Mouse (Mus musculus) intestine, postnatal 0 days (tissue): ENCODE data around the gene Omp. TPM values are rescaled to one million over a fixed set of nuclear protein-coding genes. Genes with fewer than 3 reads are reported as not detected.

Experiments
- ATAC-seq: fragments of 200-750 bp; cut with Nextera tagmentation; 2 replicates; pipeline ENCODE4 v1.8.0; 2017; ENCODE audit warnings: mild to moderate bottlenecking, moderate TSS enrichment, moderate library complexity
- H3K27ac ChIP-seq: fragments of 300-500 bp; sonication (generic); 2 replicates; pipeline ENCODE4 v1.5.1; 2014; ENCODE audit warnings: mild to moderate bottlenecking, low read depth, low read length, moderate library complexity
- H3K27me3 ChIP-seq: fragments of 300-500 bp; sonication (generic); replicated peaks from 2 replicates; pipeline ENCODE4 v1.6.1; 2014; ENCODE audit warnings: low read length, mixed read lengths; ENCODE audit not compliant: control insufficient read depth, insufficient read depth
- H3K36me3 ChIP-seq: fragments of 300-500 bp; sonication (generic); 2 replicates; pipeline ENCODE4 v1.6.1; 2014; ENCODE audit warnings: mild to moderate bottlenecking, moderate library complexity; ENCODE audit not compliant: control insufficient read depth, insufficient read depth
- H3K4me1 ChIP-seq: fragments of 300-500 bp; sonication (generic); replicated peaks from 2 replicates; pipeline ENCODE4 v1.6.1; 2014; ENCODE audit warnings: antibody characterized with exemption, low read length, mixed read lengths; ENCODE audit not compliant: control insufficient read depth, insufficient read depth
- H3K4me2 ChIP-seq: fragments of 300-500 bp; sonication (generic); replicated peaks from 2 replicates; pipeline ENCODE4 v1.6.1; 2014; ENCODE audit warnings: low read depth, mild to moderate bottlenecking, moderate library complexity
- H3K4me3 ChIP-seq: fragments of 300-500 bp; sonication (generic); 2 replicates; pipeline ENCODE4 v1.5.1; 2014; ENCODE audit warnings: low read depth, low read length
- H3K9ac ChIP-seq: fragments of 300-500 bp; sonication (generic); 2 replicates; pipeline ENCODE4 v1.6.1; 2014; ENCODE audit warnings: mild to moderate bottlenecking, low read depth, low read length
- H3K9me3 ChIP-seq: fragments of 300-500 bp; sonication (generic); 2 replicates; pipeline ENCODE4 v1.6.1; 2016; ENCODE audit warnings: mixed run types; ENCODE audit not compliant: control insufficient read depth
- CTCF ChIP-seq: sonication (generic); IDR thresholded peaks from 2 replicates; pipeline ENCODE4 v1.5.1; 2016; ENCODE audit warnings: low read depth, mild to moderate bottlenecking, control low read depth, antibody characterized with exemption, moderate library complexity
- WGBS: fragments of 180-500 bp; shearing (Covaris S2); extraction: QIAGEN DNeasy Blood & Tissue Kit; methylation state at CpG from one replicate; pipeline ENCODE4 v1.1.7; 2014; 5-methylcytosine and 5-hydroxymethylcytosine counted together
- polyA plus RNA-seq: library from polyadenylated mRNA; unstranded; fragments of >200 nt; fragmentation: Nextera tagmentation; extraction: Ambion mirVana; gene quantifications from 2 replicates; pipeline ENCODE4 v1.2.1, GENCODE M21; 2015

Omp gene
- polyA plus RNA-seq, 1 experiment from 2014 or later: 0.10 TPM

- no peak overlapping the region for H3K9ac ChIP-seq
- H3K4me2 ChIP-seq: no peak overlapping the region
- no peaks in the 10 kb centered on the region; the same call in 1 of the 2 replicates for H3K4me1 ChIP-seq
- TF ChIP-seq CTCF: no peak
- no peaks in the 10 kb centered on the region for H3K36me3 ChIP-seq
- H3K27ac ChIP-seq: no peak overlapping the region
- WGBS: 41% methylated on average over 6 of the region's 6 CpGs
- H3K4me3 ChIP-seq: no peak overlapping the region
- H3K9me3 ChIP-seq: no peaks in the 10 kb centered on the region
- H3K27me3 ChIP-seq: no peaks in the 10 kb centered on the region
- no peak for ATAC-seq
These were observed 16.9 kb upstream of the Omp start for GRCm38 (mm10) chr7:98162239-98162638.

GRCm38 (mm10) chr7:98160041-98160740, 14.9 kb upstream of the Omp start:
- no peak overlapping the region for H3K4me2 ChIP-seq
- H3K27me3 ChIP-seq: no peaks in the 10 kb centered on the region
- TF ChIP-seq CTCF: no peak
- H3K27ac ChIP-seq: 0 out of 2 replicates have a peak overlapping the region, but pooled peaks have one; percentile 10
- no peaks in the 10 kb centered on the region for H3K9me3 ChIP-seq
- no peak for ATAC-seq
- no peak overlapping the region for H3K9ac ChIP-seq
- WGBS: 47% methylated on average over 8 of the region's 8 CpGs
- no peak overlapping the region for H3K4me3 ChIP-seq
- H3K4me1 ChIP-seq: no peaks in the 10 kb centered on the region; the same call in 1 of the 2 replicates
- no peaks in the 10 kb centered on the region for H3K36me3 ChIP-seq

DNA sequence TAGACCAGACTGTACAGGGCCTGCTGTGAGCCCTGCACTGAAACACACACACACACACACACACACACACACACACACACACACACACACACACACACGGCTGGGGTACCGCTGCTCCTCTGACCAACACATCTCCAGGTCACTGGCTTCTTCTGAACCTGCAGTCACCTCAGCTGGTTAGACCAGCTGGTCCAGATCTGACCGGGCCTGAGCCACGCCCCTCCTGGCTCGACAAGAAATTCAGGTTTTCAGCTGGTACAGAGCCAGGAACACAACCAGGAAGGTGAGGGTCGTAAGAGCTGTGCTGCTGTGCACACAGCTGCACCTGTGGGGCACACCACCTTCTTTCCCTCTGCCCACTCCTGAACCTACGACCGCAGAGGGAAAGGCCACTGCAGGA, 13.2 kb upstream of the Omp start:
- no peak overlapping the region for H3K9ac ChIP-seq

DNA sequence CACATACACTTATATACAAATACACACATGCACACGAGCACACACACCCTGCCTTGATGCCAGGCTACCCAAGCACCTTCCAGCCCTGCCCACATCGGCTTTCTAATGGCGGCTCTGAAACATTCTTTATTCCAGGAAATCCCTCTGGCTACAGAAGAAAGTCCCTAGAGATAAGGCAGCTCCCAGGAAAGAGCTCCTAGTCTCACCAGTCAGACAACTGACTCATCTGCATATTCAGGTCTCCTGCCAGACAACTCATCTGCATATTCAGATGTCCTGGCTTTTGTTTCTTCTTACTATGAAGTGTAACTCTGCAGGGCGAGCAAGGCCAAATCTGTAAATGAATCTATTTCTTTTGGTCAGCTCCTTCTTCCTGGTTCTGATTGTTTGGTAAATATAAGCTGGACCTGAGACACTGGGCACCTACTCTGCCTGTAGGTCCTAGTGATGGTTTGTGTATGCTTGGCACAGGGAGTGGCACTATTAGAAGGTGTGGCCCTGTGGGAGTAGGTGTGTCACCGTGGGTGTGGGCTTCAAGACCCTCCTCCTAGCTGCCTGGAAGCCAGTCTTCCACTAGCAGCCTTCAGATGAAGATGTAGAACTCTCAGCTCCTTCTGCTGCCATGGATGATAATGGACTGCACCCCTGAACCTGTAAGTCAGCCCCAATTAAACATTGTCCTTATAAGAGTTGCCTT, 12.5 kb upstream of the Omp start:
- no peaks in the 10 kb centered on the region for H3K36me3 ChIP-seq
- 42% methylated on average over 5 of the region's 5 CpGs for WGBS
- no peak for TF ChIP-seq CTCF
- ATAC-seq: no peak
- H3K27me3 ChIP-seq: no peaks in the 10 kb centered on the region
- H3K9me3 ChIP-seq: no peaks in the 10 kb centered on the region
- no peak overlapping the region for H3K4me2 ChIP-seq
- no peak overlapping the region for H3K9ac ChIP-seq
- no peaks in the 10 kb centered on the region; the same call in 1 of the 2 replicates for H3K4me1 ChIP-seq
- H3K27ac ChIP-seq: no peak overlapping the region
- no peak overlapping the region for H3K4me3 ChIP-seq

More for the DNA sequence above, 13.2 kb upstream of the Omp start:
- Histone ChIP-seq H3K9me3 (no peaks in the 10 kb centered on the region), H3K4me3 (no peak overlapping the region), H3K36me3 (no peaks in the 10 kb centered on the region), H3K4me2 (no peak overlapping the region; the same call in 1 of the 2 replicates), H3K27ac (no peak overlapping the region), H3K27me3 (no peaks in the 10 kb centered on the region), H3K4me1 (no peaks in the 10 kb centered on the region; the same call in 1 of the 2 replicates)
- 17% methylated on average over 8 of the region's 8 CpGs for WGBS
- no peak for TF ChIP-seq CTCF
- peak; percentile 36; the same call in 1 of the 2 replicates for ATAC-seq

DNA sequence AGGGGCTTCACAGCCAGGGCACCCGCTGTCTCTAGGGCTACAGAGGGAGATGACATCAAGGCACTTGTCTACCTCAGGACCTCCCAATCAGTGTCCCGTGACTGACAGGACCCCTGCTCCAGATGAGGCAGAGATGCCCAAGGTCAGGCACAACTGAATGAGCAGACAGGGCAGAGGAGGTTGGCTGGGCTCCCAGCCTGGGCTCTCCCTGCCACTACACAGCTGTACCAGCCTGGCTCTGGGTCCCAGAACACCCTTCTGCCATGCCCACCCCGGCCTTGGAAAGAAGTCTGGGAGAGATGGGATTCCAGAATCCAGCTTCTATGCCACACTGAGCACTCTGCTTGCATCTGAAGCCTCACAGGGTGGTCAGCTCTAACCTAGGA, 11.0 kb upstream of the Omp start:
- Histone ChIP-seq H3K4me2 (no peak overlapping the region), H3K27ac (no peak overlapping the region), H3K4me1 (no peaks in the 10 kb centered on the region; the same call in 1 of the 2 replicates), H3K27me3 (no peaks in the 10 kb centered on the region), H3K9me3 (no peaks in the 10 kb centered on the region), H3K9ac (no peak overlapping the region), H3K4me3 (no peak overlapping the region), H3K36me3 (0 out of 2 replicates have a peak, but pooled peaks cover 4% of the 10 kb centered on the region)
- no peak for ATAC-seq
- 68% methylated on average over 3 of the region's 3 CpGs for WGBS
- TF ChIP-seq CTCF: no peak

DNA sequence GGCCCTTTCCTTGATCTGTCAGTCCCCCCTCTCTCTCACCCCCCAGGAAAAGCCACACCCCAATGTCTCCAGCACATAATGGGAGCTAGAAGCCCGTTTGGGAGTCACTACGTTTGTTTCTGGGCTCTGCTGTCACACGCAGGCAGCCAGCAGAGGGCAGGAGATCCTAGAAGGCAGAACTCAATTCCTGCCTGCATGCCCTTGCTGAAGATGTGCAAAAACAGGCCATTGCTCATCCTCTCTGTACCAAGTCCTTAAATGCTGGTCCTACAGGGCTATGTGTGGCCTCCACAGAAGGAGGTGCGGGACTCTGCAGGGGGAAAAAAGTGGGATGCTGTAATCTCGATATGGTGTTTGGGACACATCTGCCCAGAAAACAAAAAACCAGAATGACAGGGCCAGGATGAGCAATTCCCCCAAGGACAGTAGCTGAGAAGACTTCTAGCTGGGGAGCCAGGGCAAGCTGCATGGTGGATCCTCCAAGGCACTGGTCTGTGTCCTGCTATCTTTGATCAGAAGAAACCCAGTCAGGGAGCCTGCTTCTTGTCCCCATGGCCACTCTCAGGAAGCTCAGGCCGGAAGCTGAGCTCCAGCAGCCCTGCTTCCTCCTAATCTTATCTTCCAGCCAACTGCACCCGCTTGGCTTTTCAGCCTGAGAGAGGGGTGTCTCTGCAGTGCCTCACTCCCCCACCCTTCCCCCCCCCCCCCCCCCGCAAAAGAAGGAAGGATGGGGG, 10.4 kb upstream of the Omp start:
- no peaks in the 10 kb centered on the region for H3K9me3 ChIP-seq
- 33% methylated on average over 7 of the region's 8 CpGs for WGBS
- H3K27ac ChIP-seq: no peak overlapping the region
- peak; percentile 93 for TF ChIP-seq CTCF
- 0 out of 2 replicates have a peak, but pooled peaks cover 4% of the 10 kb centered on the region for H3K36me3 ChIP-seq
- no peak overlapping the region for H3K9ac ChIP-seq
- no peak for ATAC-seq
- no peaks in the 10 kb centered on the region; the same call in 1 of the 2 replicates for H3K4me1 ChIP-seq
- H3K27me3 ChIP-seq: no peaks in the 10 kb centered on the region
- no peak overlapping the region for H3K4me3 ChIP-seq
- H3K4me2 ChIP-seq: no peak overlapping the region
